Mouse (Mus musculus): ENCODE results near the gene Rasgrp4.

DNA sequence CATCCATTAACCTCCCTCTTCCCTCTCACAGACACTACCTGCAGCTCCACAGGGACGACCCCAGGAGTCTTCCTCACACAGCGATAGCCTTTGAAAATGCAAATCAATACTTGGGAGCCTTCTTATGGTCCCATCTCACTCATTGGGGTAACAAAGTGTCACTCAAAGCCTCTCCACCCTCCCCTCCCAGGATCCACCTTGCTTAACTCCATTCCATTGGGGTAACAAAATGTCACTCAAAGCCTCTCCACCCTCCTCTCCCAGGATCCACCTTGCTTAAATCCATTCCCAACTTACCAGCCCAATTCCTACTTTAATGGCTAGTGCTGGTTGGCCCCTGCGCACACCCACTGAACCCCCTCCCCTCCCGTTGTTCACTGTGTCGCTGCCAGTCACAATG, 23.6 kb downstream of the Rasgrp4 start:
- no peak for TF ChIP-seq EP300 (IDR thresholded peaks at IDR 0.05)
- TF ChIP-seq CTCF (IDR thresholded peaks at IDR 0.05): no peak

All from lung, postnatal 0 days (tissue).